Mouse (Mus musculus) ES-Bruce4 (cell line): ENCODE data around the gene Nfatc4.

Experiments used
- CTCF ChIP-seq: IDR thresholded peaks from one replicate; pipeline ENCODE4 v1.8.1; 2011; ENCODE audit warnings: low read depth, low read length
- EP300 ChIP-seq: IDR thresholded peaks from 2 replicates; pipeline ENCODE4 v1.6.1; 2011; ENCODE audit warnings: low read depth, low read length; ENCODE audit not compliant: insufficient read depth
- POLR2A ChIP-seq: IDR thresholded peaks from one replicate; pipeline ENCODE4 v1.8.1; 2011; ENCODE audit warnings: low read length; ENCODE audit not compliant: insufficient read depth

DNA sequence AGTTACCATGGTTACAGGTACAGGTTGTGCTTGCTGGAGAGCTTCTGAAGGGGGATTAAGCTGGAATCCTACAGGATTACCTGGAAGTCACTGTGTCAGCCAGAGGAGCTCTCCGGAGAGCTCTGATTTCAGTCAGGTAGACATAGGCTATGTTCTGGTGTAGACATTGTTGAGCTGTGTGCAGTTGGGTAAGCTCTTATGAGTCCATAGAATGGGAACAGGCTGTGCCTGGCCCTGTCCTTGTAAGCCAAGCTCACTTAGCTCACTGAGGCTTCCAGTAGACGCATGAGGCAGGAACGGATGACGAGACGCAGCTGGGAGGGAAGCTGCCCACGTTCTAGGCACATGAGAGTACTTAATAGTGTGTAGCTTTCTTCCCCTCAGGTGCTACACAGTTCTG lies 39.2 kb downstream of the Nfatc4 start:
- TF ChIP-seq CTCF (no peak), EP300 (no peak), POLR2A (no peak)
